Mouse (Mus musculus) stomach, postnatal 0 days (tissue): Measurements from ENCODE around the gene Arid3b. TPM values are rescaled to one million over a fixed set of nuclear protein-coding genes. Genes with fewer than 3 reads are reported as not detected.
A peak's percentile ranks its signal among the peaks of the same experiment; 100 is the strongest.

Experiments used
- ATAC-seq: fragments of 200-750 bp; cut with Nextera tagmentation; 2 replicates; pipeline ENCODE4 v1.8.0; 2017; ENCODE audit not compliant: low FRiP score, low TSS enrichment
- DNase-seq: peaks from one replicate; pipeline ENCODE4 v3.0.0-alpha.2; 2016; ENCODE audit warnings: low spot score
- H3K27ac ChIP-seq: fragments of 300-500 bp; sonication (generic); replicated peaks from 2 replicates; pipeline ENCODE4 v1.5.1; 2014; ENCODE audit warnings: mild to moderate bottlenecking, control low read depth
- H3K27me3 ChIP-seq: fragments of 300-500 bp; sonication (generic); 2 replicates; pipeline ENCODE4 v1.6.1; 2014; ENCODE audit warnings: low read length; ENCODE audit not compliant: control insufficient read depth, insufficient read depth
- H3K36me3 ChIP-seq: fragments of 300-500 bp; sonication (generic); 2 replicates; pipeline ENCODE4 v1.6.1; 2014; ENCODE audit warnings: low read length, mixed read lengths; ENCODE audit not compliant: control insufficient read depth, insufficient read depth
- H3K4me1 ChIP-seq: fragments of 300-500 bp; sonication (generic); replicated peaks from 2 replicates; pipeline ENCODE4 v1.6.1; 2014; ENCODE audit warnings: antibody characterized with exemption; ENCODE audit not compliant: control insufficient read depth, insufficient read depth
- H3K4me2 ChIP-seq: fragments of 300-500 bp; sonication (generic); replicated peaks from 2 replicates; pipeline ENCODE4 v1.6.1; 2014; ENCODE audit warnings: low read depth, mild to moderate bottlenecking, control low read depth, moderate library complexity
- H3K4me3 ChIP-seq: fragments of 300-500 bp; sonication (generic); 2 replicates; pipeline ENCODE4 v1.5.1; 2014; ENCODE audit warnings: low read depth, low read length, control low read depth
- H3K9ac ChIP-seq: fragments of 300-500 bp; sonication (generic); 2 replicates; pipeline ENCODE4 v1.6.1; 2014; ENCODE audit warnings: mild to moderate bottlenecking, low read length, control low read depth, mixed read lengths
- H3K9me3 ChIP-seq: fragments of 300-500 bp; sonication (generic); 2 replicates; pipeline ENCODE4 v1.6.1; 2016; ENCODE audit warnings: low read length; ENCODE audit not compliant: control insufficient read depth
- CTCF ChIP-seq: IDR thresholded peaks from 2 replicates; pipeline ENCODE4 v1.5.1; 2016; ENCODE audit warnings: antibody characterized with exemption, low read depth, mild to moderate bottlenecking, moderate library complexity
- EP300 ChIP-seq: optimal IDR thresholded peaks from 2 replicates; pipeline ENCODE3; 2016; ENCODE audit warnings: antibody characterized with exemption
- WGBS: fragments of 180-500 bp; shearing (Covaris S2); extraction: QIAGEN DNeasy Blood & Tissue Kit; methylation state at CpG from one replicate; pipeline ENCODE4 v1.1.7; 2014; 5-methylcytosine and 5-hydroxymethylcytosine counted together
- polyA plus RNA-seq: library from polyadenylated mRNA; unstranded; fragments of >200 nt; fragmentation: Nextera tagmentation; extraction: Ambion mirVana; gene quantifications from 2 replicates; pipeline ENCODE4 v1.2.1, GENCODE M21; 2015

The Arid3b gene
- polyA plus RNA-seq, 1 experiment from 2014 or later = 3.0 TPM

- Histone ChIP-seq H3K9me3 (no peaks in the 10 kb centered on the region), H3K4me3 (no peak overlapping the region), H3K27me3 (no peaks in the 10 kb centered on the region), H3K4me1 (peaks cover 20% of the 10 kb centered on the region; the same call in 1 of the 2 replicates), H3K4me2 (peak overlapping the region; percentile 25; the same call in 1 of the 2 replicates), H3K36me3 (peaks cover 27% of the 10 kb centered on the region; the same call in 1 of the 2 replicates), H3K9ac (0 out of 2 replicates have a peak overlapping the region, but pooled peaks have one; percentile 13), H3K27ac (no peak overlapping the region; the same call in 1 of the 2 replicates)
- TF ChIP-seq EP300 (no peak), CTCF (no peak)
- no peak for ATAC-seq
- DNase-seq = no peak
- WGBS = 88% methylated on average over 13 of the region's 13 CpGs
These were observed 74.7 kb downstream of the Arid3b start for GRCm38 (mm10) chr9:57761563-57762551.

- H3K27ac ChIP-seq = no peak overlapping the region
- no peak overlapping the region for H3K9ac ChIP-seq
- TF ChIP-seq EP300 (no peak), CTCF (no peak)
- ATAC-seq = no peak
- no peaks in the 10 kb centered on the region for H3K27me3 ChIP-seq
- H3K9me3 ChIP-seq = no peaks in the 10 kb centered on the region
- no peak overlapping the region for H3K4me3 ChIP-seq
- DNase-seq = no peak
- H3K4me2 ChIP-seq = no peak overlapping the region
- WGBS = 92% methylated on average over 24 of the region's 24 CpGs
- H3K4me1 ChIP-seq = peaks cover 20% of the 10 kb centered on the region; the same call in 1 of the 2 replicates
- peaks cover 30% of the 10 kb centered on the region for H3K36me3 ChIP-seq
These were observed 76.0 kb downstream of the Arid3b start for GRCm38 (mm10) chr9:57760416-57761146.

- peak; percentile 40 for ATAC-seq
These were observed 77.3 kb downstream of the Arid3b start for GRCm38 (mm10) chr9:57759289-57759688.

DNA sequence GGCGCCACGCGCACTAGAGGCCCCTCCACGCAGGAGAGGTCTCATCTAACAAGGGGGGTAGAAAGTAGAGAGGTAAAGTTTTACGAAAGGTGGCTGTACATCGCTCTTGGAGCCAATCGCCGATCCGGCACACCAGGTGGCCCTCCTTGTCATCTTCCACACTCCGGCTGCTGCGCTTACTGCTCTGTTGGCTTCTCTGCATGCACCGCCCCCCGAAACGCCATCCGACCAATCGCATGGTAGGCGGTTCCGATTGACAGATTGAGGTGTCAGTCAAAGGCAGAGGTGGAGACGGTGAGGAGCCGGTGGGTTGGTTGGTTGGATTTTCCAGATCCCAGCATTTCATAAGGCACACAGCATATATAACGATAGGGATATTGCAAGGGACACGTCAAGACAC, 78.1 kb downstream of the Arid3b start:
- WGBS = 93% methylated on average over 22 of the region's 22 CpGs
- ATAC-seq = no peak

More at GRCm38 (mm10) chr9:57759289-57759688, 77.3 kb downstream of the Arid3b start:
- Histone ChIP-seq H3K27ac (no peak overlapping the region), H3K9ac (no peak overlapping the region), H3K4me1 (peaks cover 20% of the 10 kb centered on the region; the same call in 1 of the 2 replicates), H3K4me2 (no peak overlapping the region), H3K9me3 (no peaks in the 10 kb centered on the region), H3K36me3 (peaks cover 43% of the 10 kb centered on the region), H3K4me3 (no peak overlapping the region), H3K27me3 (no peaks in the 10 kb centered on the region)
- 19% methylated on average over 6 of the region's 6 CpGs for WGBS
- DNase-seq = peak; percentile 78
- TF ChIP-seq CTCF = peak; percentile 94
- no peak for TF ChIP-seq EP300

GRCm38 (mm10) chr9:57757578-57757977, 79.0 kb downstream of the Arid3b start:
- Histone ChIP-seq H3K9ac (no peak overlapping the region), H3K36me3 (peaks cover 59% of the 10 kb centered on the region), H3K4me1 (0 out of 2 replicates have a peak, but pooled peaks cover 7% of the 10 kb centered on the region), H3K9me3 (no peaks in the 10 kb centered on the region), H3K27me3 (no peaks in the 10 kb centered on the region), H3K27ac (no peak overlapping the region), H3K4me2 (no peak overlapping the region), H3K4me3 (no peak overlapping the region)
- no peak for DNase-seq
- no peak for ATAC-seq
- TF ChIP-seq EP300 = no peak
- whole genome bisulfite sequencing = 82% methylated on average over 3 of the region's 3 CpGs

More for the DNA sequence above, 78.1 kb downstream of the Arid3b start:
- Histone ChIP-seq H3K4me2 (no peak overlapping the region), H3K27me3 (no peaks in the 10 kb centered on the region), H3K36me3 (peaks cover 50% of the 10 kb centered on the region), H3K9me3 (no peaks in the 10 kb centered on the region), H3K27ac (no peak overlapping the region), H3K4me1 (peaks cover 15% of the 10 kb centered on the region; the same call in 1 of the 2 replicates), H3K9ac (no peak overlapping the region), H3K4me3 (no peak overlapping the region)
- TF ChIP-seq CTCF = no peak
- TF ChIP-seq EP300 = no peak
- DNase-seq = no peak
